Mouse (Mus musculus) testis, adult 2 months (tissue): ENCODE data around the gene Rad51b. TPM values are rescaled to one million over a fixed set of nuclear protein-coding genes. Genes with fewer than 3 reads are reported as not detected.

Experiments used
- H3K27ac ChIP-seq: fragments of 200-500 bp; 2 replicates; pipeline ENCODE4 v1.5.1; 2012; ENCODE audit warnings: low read depth, low read length; ENCODE audit not compliant: control insufficient read depth, insufficient read depth
- H3K27me3 ChIP-seq: fragments of 200-500 bp; 2 replicates; pipeline ENCODE4 v1.6.1; 2012; ENCODE audit warnings: mild to moderate bottlenecking, low read length, moderate library complexity; ENCODE audit not compliant: control insufficient read depth, insufficient read depth
- H3K36me3 ChIP-seq: fragments of 200-500 bp; 2 replicates; pipeline ENCODE4 v1.6.1; 2012; ENCODE audit warnings: mild to moderate bottlenecking, low read length; ENCODE audit not compliant: control insufficient read depth, insufficient read depth
- H3K4me1 ChIP-seq: fragments of 200-500 bp; 2 replicates; pipeline ENCODE4 v1.6.1; 2012; ENCODE audit warnings: low read length; ENCODE audit not compliant: control insufficient read depth, insufficient read depth
- H3K4me3 ChIP-seq: fragments of 200-500 bp; 2 replicates; pipeline ENCODE4 v1.5.1; 2012; ENCODE audit warnings: low read depth, mild to moderate bottlenecking, low read length, moderate library complexity, mixed read lengths; ENCODE audit not compliant: control insufficient read depth
- CTCF ChIP-seq: fragments of 200-500 bp; IDR thresholded peaks from 2 replicates; pipeline ENCODE4 v1.5.1; 2012; ENCODE audit warnings: low read depth, mild to moderate bottlenecking, inconsistent platforms, low read length, moderate library complexity; ENCODE audit not compliant: control insufficient read depth, insufficient read depth, insufficient replicate concordance
- POLR2A ChIP-seq: fragments of 200-500 bp; IDR thresholded peaks from 2 replicates; pipeline ENCODE4 v1.6.1; 2012; ENCODE audit warnings: low read depth, mild to moderate bottlenecking, inconsistent platforms, low read length, moderate library complexity; ENCODE audit not compliant: control insufficient read depth
- polyA plus RNA-seq: library from polyadenylated mRNA; depleted of rRNA; stranded (reverse); fragments of >200 nt; gene quantifications from 2 replicates; pipeline ENCODE4 v1.2.3, GENCODE M21; 2012

Gene Rad51b
- polyA plus RNA-seq, 1 experiment, result 2.7 TPM

GRCm38 (mm10) chr12:79437572-79437971 is 140.5 kb downstream of the Rad51b start:
- no peak overlapping the region for H3K27ac ChIP-seq
- no peaks in the 10 kb centered on the region for H3K27me3 ChIP-seq
- no peaks in the 10 kb centered on the region for H3K4me1 ChIP-seq
- no peak overlapping the region for H3K4me3 ChIP-seq
- no peaks in the 10 kb centered on the region for H3K36me3 ChIP-seq
- TF ChIP-seq POLR2A (no peak), CTCF (no peak)

- Histone ChIP-seq H3K4me3 (no peak overlapping the region), H3K27ac (no peak overlapping the region), H3K36me3 (no peaks in the 10 kb centered on the region), H3K27me3 (no peaks in the 10 kb centered on the region), H3K4me1 (no peaks in the 10 kb centered on the region)
- TF ChIP-seq POLR2A (no peak), CTCF (no peak)
Observed at GRCm38 (mm10) chr12:79439961-79440360, 142.9 kb downstream of the Rad51b start.

- Histone ChIP-seq H3K4me3 (no peak overlapping the region), H3K27me3 (no peaks in the 10 kb centered on the region), H3K4me1 (no peaks in the 10 kb centered on the region), H3K27ac (no peak overlapping the region), H3K36me3 (no peaks in the 10 kb centered on the region)
- TF ChIP-seq POLR2A (no peak), CTCF (no peak)
Observed at GRCm38 (mm10) chr12:79441210-79442005, 144.3 kb downstream of the Rad51b start.

- Histone ChIP-seq H3K4me1 (no peaks in the 10 kb centered on the region), H3K27ac (no peak overlapping the region), H3K36me3 (no peaks in the 10 kb centered on the region), H3K4me3 (no peak overlapping the region), H3K27me3 (no peaks in the 10 kb centered on the region)
- TF ChIP-seq POLR2A (no peak), CTCF (no peak)
Observed at GRCm38 (mm10) chr12:79442126-79442525, 145.0 kb downstream of the Rad51b start.

- no peak overlapping the region for H3K4me3 ChIP-seq
- H3K36me3 ChIP-seq, result no peaks in the 10 kb centered on the region
- TF ChIP-seq POLR2A, result no peak
- no peaks in the 10 kb centered on the region for H3K4me1 ChIP-seq
- no peaks in the 10 kb centered on the region for H3K27me3 ChIP-seq
- no peak overlapping the region for H3K27ac ChIP-seq
Observed at GRCm38 (mm10) chr12:79442836-79443390, 145.8 kb downstream of the Rad51b start.

- H3K27me3 ChIP-seq, result no peaks in the 10 kb centered on the region
- TF ChIP-seq POLR2A, result no peak
- TF ChIP-seq CTCF, result no peak
- H3K4me1 ChIP-seq, result no peaks in the 10 kb centered on the region
- no peak overlapping the region for H3K4me3 ChIP-seq
- H3K36me3 ChIP-seq, result no peaks in the 10 kb centered on the region
- no peak overlapping the region for H3K27ac ChIP-seq
Observed at GRCm38 (mm10) chr12:79444646-79445045, 147.6 kb downstream of the Rad51b start.

GRCm38 (mm10) chr12:79447039-79447438 is 150.0 kb downstream of the Rad51b start:
- no peak overlapping the region for H3K4me3 ChIP-seq
- H3K27me3 ChIP-seq, result no peaks in the 10 kb centered on the region
- TF ChIP-seq POLR2A (no peak), CTCF (no peak)
- no peaks in the 10 kb centered on the region for H3K4me1 ChIP-seq
- H3K27ac ChIP-seq, result no peak overlapping the region
- no peaks in the 10 kb centered on the region for H3K36me3 ChIP-seq

GRCm38 (mm10) chr12:79449817-79450411 is 152.8 kb downstream of the Rad51b start:
- Histone ChIP-seq H3K4me1 (no peaks in the 10 kb centered on the region), H3K4me3 (no peak overlapping the region), H3K27ac (no peak overlapping the region), H3K36me3 (no peaks in the 10 kb centered on the region), H3K27me3 (no peaks in the 10 kb centered on the region)
- TF ChIP-seq POLR2A, result no peak
- TF ChIP-seq CTCF, result no peak
